Mouse (Mus musculus) CH12.LX (cell line): ENCODE results near the gene Mecr. TPM values are rescaled to one million over a fixed set of nuclear protein-coding genes. Genes with fewer than 3 reads are reported as not detected.
"Not testable (repeated sequence)": the region's sequence is repeated elsewhere in the genome, so short reads cannot be mapped to it uniquely, and the experiment has no call there.

Experiments used
- DNase-seq: peaks from one replicate; pipeline ENCODE4 v3.0.0-alpha.2; 2013; ENCODE audit errors: extremely low read depth
- H3K27ac ChIP-seq: 2 replicates; pipeline ENCODE4 v1.5.1; 2012; ENCODE audit warnings: low read depth, mild to moderate bottlenecking, control low read depth, moderate library complexity; ENCODE audit not compliant: insufficient read depth
- H3K27me3 ChIP-seq: replicated peaks from 2 replicates; pipeline ENCODE3; 2012; ENCODE audit warnings: inconsistent platforms
- H3K36me3 ChIP-seq, 2 experiments: replicated peaks in 1 of 2; 2 replicates each; pipeline versions ENCODE3 to v1.6.1; 2012; ENCODE audit warnings: inconsistent platforms in 1 of 2, low read length in 1 of 2, mild to moderate bottlenecking in 1 of 2, mixed read lengths in 1 of 2, moderate library complexity in 1 of 2; ENCODE audit not compliant: control insufficient read depth in 1 of 2, insufficient read depth in 1 of 2
- H3K4me1 ChIP-seq, 2 experiments: 2 replicates each; pipeline ENCODE4 v1.6.1; 2012; ENCODE audit warnings: inconsistent platforms in 1 of 2, moderate library complexity in 1 of 2; ENCODE audit not compliant: insufficient read depth in 2 of 2, control insufficient read depth in 1 of 2
- H3K4me2 ChIP-seq: 2 replicates; pipeline ENCODE4 v1.6.1; 2012; ENCODE audit warnings: low read depth, mild to moderate bottlenecking, control low read depth; ENCODE audit not compliant: poor library complexity, insufficient read depth, severe bottlenecking
- H3K4me3 ChIP-seq, 3 experiments: fragments of 150-350 bp in 1 of 3; sonication (generic) in 1 of 3; replicated peaks in 1 of 3; 2 replicates each; pipeline versions ENCODE3 to v1.5.1; 2011 to 2012; ENCODE audit warnings: low read depth in 2 of 3, low read length in 2 of 3, mild to moderate bottlenecking in 2 of 3, moderate library complexity in 2 of 3, control low read depth in 1 of 3, improper control_type of control experiment in 1 of 3, inconsistent platforms in 1 of 3, mixed read lengths in 1 of 3; ENCODE audit not compliant: poor library complexity in 1 of 3
- H3K79me2 ChIP-seq: replicated peaks from 2 replicates; pipeline ENCODE4 v1.6.1; 2012; ENCODE audit warnings: mild to moderate bottlenecking, moderate library complexity; ENCODE audit not compliant: control insufficient read depth, poor library complexity, insufficient read depth, severe bottlenecking; ENCODE audit errors: extremely low read depth
- H3K9ac ChIP-seq: 2 replicates; pipeline ENCODE4 v1.6.1; 2012; ENCODE audit warnings: low read depth, mild to moderate bottlenecking, control low read depth, moderate library complexity; ENCODE audit not compliant: insufficient read depth
- H3K9me3 ChIP-seq: replicated peaks from 2 replicates; pipeline ENCODE3; 2012; ENCODE audit warnings: low read length, inconsistent platforms, mixed read lengths
- CHD1 ChIP-seq: IDR thresholded peaks from 2 replicates; pipeline ENCODE4 v1.6.1; 2012; ENCODE audit warnings: low read depth, low read length, improper control_type of control experiment, inconsistent platforms
- CHD2 ChIP-seq: IDR thresholded peaks from 2 replicates; pipeline ENCODE4 v1.6.1; 2011; ENCODE audit warnings: low read length, improper control_type of control experiment
- E2F4 ChIP-seq: IDR thresholded peaks from 2 replicates; pipeline ENCODE4 v1.6.1; 2011; ENCODE audit warnings: low read depth, low read length, improper control_type of control experiment; ENCODE audit not compliant: insufficient replicate concordance
- GABPA ChIP-seq: IDR thresholded peaks from 2 replicates; pipeline ENCODE4 v1.6.1; 2012; ENCODE audit warnings: low read depth, low read length, improper control_type of control experiment, inconsistent platforms; ENCODE audit not compliant: insufficient replicate concordance
- HCFC1 ChIP-seq: IDR thresholded peaks from 2 replicates; pipeline ENCODE4 v1.6.1; 2012; ENCODE audit warnings: low read depth, mild to moderate bottlenecking, inconsistent platforms, low read length, improper control_type of control experiment
- IRF4 ChIP-seq: IDR thresholded peaks from 2 replicates; pipeline ENCODE4 v1.6.1; 2014; ENCODE audit warnings: low read depth, mild to moderate bottlenecking, inconsistent platforms, low read length, improper control_type of control experiment
- JUN ChIP-seq: IDR thresholded peaks from 2 replicates; pipeline ENCODE4 v1.6.1; 2011; ENCODE audit warnings: low read depth, mild to moderate bottlenecking, low read length, improper control_type of control experiment, moderate library complexity; ENCODE audit not compliant: insufficient read depth
- KAT2A ChIP-seq: IDR thresholded peaks from 2 replicates; pipeline ENCODE4 v1.6.1; 2012; ENCODE audit warnings: low read length, improper control_type of control experiment, inconsistent platforms; ENCODE audit not compliant: insufficient replicate concordance
- MAFK ChIP-seq: IDR thresholded peaks from 2 replicates; pipeline ENCODE4 v1.6.1; 2011; ENCODE audit warnings: low read length, improper control_type of control experiment; ENCODE audit not compliant: insufficient replicate concordance
- MAX ChIP-seq: IDR thresholded peaks from 2 replicates; pipeline ENCODE4 v1.6.1; 2011; ENCODE audit warnings: low read length, improper control_type of control experiment
- MEF2A ChIP-seq: IDR thresholded peaks from 2 replicates; pipeline ENCODE4 v1.6.1; 2014; ENCODE audit warnings: low read depth, mild to moderate bottlenecking, inconsistent platforms, low read length, improper control_type of control experiment, borderline replicate concordance
- MXI1 ChIP-seq: IDR thresholded peaks from 2 replicates; pipeline ENCODE4 v1.6.1; 2011; ENCODE audit warnings: mild to moderate bottlenecking, low read depth, low read length, improper control_type of control experiment
- MYC ChIP-seq: IDR thresholded peaks from 2 replicates; pipeline ENCODE4 v1.6.1; 2011; ENCODE audit warnings: low read depth, mild to moderate bottlenecking, improper control_type of control experiment, low read length
- NELFE ChIP-seq: IDR thresholded peaks from 2 replicates; pipeline ENCODE4 v1.6.1; 2011; ENCODE audit warnings: low read depth, low read length, improper control_type of control experiment
- PAX5 ChIP-seq: IDR thresholded peaks from 2 replicates; pipeline ENCODE4 v1.6.1; 2012; ENCODE audit warnings: low read length, inconsistent platforms, mixed read lengths
- POLR2A ChIP-seq: IDR thresholded peaks from 2 replicates; pipeline ENCODE4 v1.6.1; 2011; ENCODE audit warnings: low read depth, mild to moderate bottlenecking, improper control_type of control experiment, low read length
- RCOR1 ChIP-seq: conservative IDR thresholded peaks from 2 replicates; pipeline ENCODE4 v1.6.1; 2012; ENCODE audit warnings: low read depth, mild to moderate bottlenecking, inconsistent platforms, low read length, improper control_type of control experiment
- SIN3A ChIP-seq: IDR thresholded peaks from 2 replicates; pipeline ENCODE4 v1.6.1; 2012; ENCODE audit warnings: low read length, improper control_type of control experiment, inconsistent platforms
- UBTF ChIP-seq: IDR thresholded peaks from 2 replicates; pipeline ENCODE4 v1.6.1; 2012; ENCODE audit warnings: low read depth, mild to moderate bottlenecking, inconsistent platforms, low read length, improper control_type of control experiment, moderate library complexity
- ZC3H11A ChIP-seq: IDR thresholded peaks from 2 replicates; pipeline ENCODE4 v1.6.1; 2012; ENCODE audit warnings: low read depth, mild to moderate bottlenecking, inconsistent platforms, low read length, improper control_type of control experiment
- ZKSCAN1 ChIP-seq: IDR thresholded peaks from 2 replicates; pipeline ENCODE4 v1.6.1; 2012; ENCODE audit warnings: low read depth, inconsistent platforms, low read length, improper control_type of control experiment, borderline replicate concordance
- ZMIZ1 ChIP-seq: IDR thresholded peaks from 2 replicates; pipeline ENCODE4 v1.6.1; 2012; ENCODE audit warnings: low read depth, mild to moderate bottlenecking, inconsistent platforms, low read length, improper control_type of control experiment
- ZNF384 ChIP-seq: IDR thresholded peaks from 2 replicates; pipeline ENCODE4 v1.6.1; 2012; ENCODE audit warnings: low read depth, low read length, improper control_type of control experiment, inconsistent platforms
- dilution Hi-C: fragments of 300-500 bp; cut with MboI; formaldehyde crosslinking; loops from 2 replicates; pipeline ENCODE4 v1.14.3; 2020; ENCODE audit warnings: low sequenced_read_pairs; ENCODE audit not compliant: extremely low pct_unique_long_range_greater_than_20kb, extremely low pct_ligation_motif_present
- in situ Hi-C: fragments of 300-500 bp; cut with MboI; formaldehyde crosslinking; loops from 3 replicates; pipeline ENCODE4 v1.14.3; 2019; ENCODE audit warnings: low sequenced_read_pairs, low pct_ligation_motif_present, low pct_unique_long_range_greater_than_20kb, mixed read lengths
- polyA plus RNA-seq: library from polyadenylated mRNA; unstranded; fragments of >175 nt; gene quantifications from 2 replicates; pipeline ENCODE4 v1.2.1, GENCODE M21; 2012; ENCODE audit warnings: low read depth; ENCODE audit not compliant: insufficient read length
- total RNA-seq, 2 experiments: library from RNA; depleted of rRNA; stranded (reverse); fragments of 300-350 nt in 1 of 2; fragments of >200 nt in 1 of 2; gene quantifications; 2 replicates each; pipeline ENCODE4 v1.2.3; 2012 to 2014

Gene Mecr
- total and polyA plus RNA-seq, 3 experiments = 43.0 to 77.3 (median 54.6) TPM

DNA sequence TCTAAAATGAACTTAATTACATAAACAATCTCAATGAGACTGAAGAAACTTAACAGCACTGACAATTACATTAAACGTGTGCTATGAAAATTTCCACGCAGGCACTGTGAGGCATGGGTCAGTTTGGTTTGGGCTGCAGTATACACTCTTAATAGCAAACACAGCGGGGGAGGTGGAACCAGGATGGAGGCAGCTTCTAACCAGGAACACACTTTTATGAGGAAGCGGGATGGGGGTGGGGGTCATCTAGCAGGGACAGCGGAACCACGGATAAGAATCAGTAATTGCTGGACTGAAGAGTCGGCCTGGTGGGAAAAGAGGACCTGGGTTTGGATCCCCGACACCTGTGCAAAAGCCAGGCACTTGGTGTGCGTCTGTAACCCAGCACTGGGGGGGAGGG, 39.4 kb upstream of the Mecr start:
- DNase-seq = no peak
- dilution Hi-C loops = no loop called here
- Histone ChIP-seq H3K4me1 (0 out of 4 replicates have a peak, but pooled peaks cover 0 to 3% of the 10 kb centered on the region in 2 experiments), H3K9me3 (peaks cover 4% of the 10 kb centered on the region), H3K27ac (no peak overlapping the region), H3K27me3 (peaks cover 82% of the 10 kb centered on the region), H3K4me3 (no peak overlapping the region), H3K79me2 (no peaks in the 10 kb centered on the region), H3K36me3 (no peaks in the 10 kb centered on the region), H3K9ac (no peak overlapping the region), H3K4me2 (no peak overlapping the region)
- no peak for TF ChIP-seq KAT2A
- no peak for TF ChIP-seq PAX5
- no peak for TF ChIP-seq RCOR1
- TF ChIP-seq MXI1 = no peak
- no peak for TF ChIP-seq UBTF
- no peak for TF ChIP-seq CHD1
- no peak for TF ChIP-seq GABPA
- no peak for TF ChIP-seq ZMIZ1
- in situ Hi-C loops = no loop called here

DNA sequence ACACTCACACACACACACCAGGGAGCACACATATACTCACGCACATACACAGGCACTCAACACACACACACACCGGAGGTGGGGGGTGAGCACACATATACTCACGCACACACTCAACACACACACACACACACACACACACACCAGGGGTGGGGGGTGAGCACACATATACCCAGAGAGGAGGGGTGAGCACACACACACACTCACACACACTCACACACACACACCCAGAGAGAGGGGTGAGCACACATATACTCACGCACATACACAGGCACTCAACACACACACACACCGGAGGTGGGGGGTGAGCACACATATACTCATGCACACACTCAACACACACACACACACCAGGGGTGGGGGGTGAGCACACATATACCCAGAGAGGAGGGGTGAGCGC, 38.5 kb upstream of the Mecr start:
- H3K4me2 ChIP-seq, in situ Hi-C loops, H3K4me3 ChIP-seq: not testable (repeated sequence)

DNA sequence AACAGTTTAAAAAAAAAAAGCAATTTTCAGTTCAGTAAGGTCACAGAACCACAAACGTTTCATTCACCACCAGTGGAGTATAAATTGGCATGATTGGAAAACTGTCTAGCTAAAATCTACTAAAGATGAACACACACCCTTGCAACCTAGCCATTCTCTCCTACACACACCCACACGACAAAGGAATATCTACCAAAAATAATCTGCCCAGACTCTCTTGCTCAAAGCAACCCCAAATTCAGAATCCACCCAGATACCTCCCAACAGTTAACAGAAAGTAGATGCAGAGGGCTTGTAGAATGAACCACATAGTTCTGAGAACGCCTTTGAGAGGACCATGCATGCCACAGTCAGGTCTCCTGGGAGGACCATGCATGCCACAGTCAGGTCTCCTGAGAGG, 38.0 kb upstream of the Mecr start:
- Histone ChIP-seq H3K9me3 (peaks cover 4% of the 10 kb centered on the region), H3K4me2 (no peak overlapping the region), H3K27ac (no peak overlapping the region), H3K4me1 (peaks cover 0 to 6% of the 10 kb centered on the region in 2 experiments; a peak in 1 of 4 replicates), H3K9ac (no peak overlapping the region), H3K36me3 (no peaks in the 10 kb centered on the region)
- DNase-seq = peak; percentile 10
- TF ChIP-seq SIN3A (no peak), MYC (no peak), MAX (no peak), E2F4 (no peak), NELFE (no peak), MXI1 (no peak), ZKSCAN1 (no peak), MEF2A (no peak), GABPA (no peak), ZC3H11A (no peak), JUN (no peak), POLR2A (no peak), HCFC1 (no peak), MAFK (no peak), IRF4 (no peak), CHD2 (no peak), ZNF384 (no peak)
- TF ChIP-seq, all 38 proteins: peak for 0
- Histone ChIP-seq H3K79me2 (no peaks in the 10 kb centered on the region), H3K27me3 (peaks cover 80% of the 10 kb centered on the region), H3K4me3 (no peak overlapping the region)
- dilution Hi-C loops (no loop called here), in situ Hi-C loops (no loop called here)

More for the DNA sequence above, 38.5 kb upstream of the Mecr start:
- H3K79me2 ChIP-seq, H3K36me3 ChIP-seq, DNase-seq, H3K9ac ChIP-seq, H3K9me3 ChIP-seq, dilution Hi-C loops, H3K27ac ChIP-seq, H3K4me1 ChIP-seq: not testable (repeated sequence)
- H3K27me3 ChIP-seq = peaks cover 82% of the 10 kb centered on the region
